Mouse (Mus musculus): ENCODE results near the gene Parg. TPM values are rescaled to one million over a fixed set of nuclear protein-coding genes. Genes with fewer than 3 reads are reported as not detected.

Gene Parg
- polyA plus RNA-seq, 1 experiment from 2014 or later: 33.2 TPM

GRCm38 (mm10) chr14:32332515-32333445, 131.0 kb downstream of the Parg start:
- H3K4me1 ChIP-seq (replicated peaks): peaks cover 16% of the 10 kb centered on the region
- H3K27me3 ChIP-seq: no peaks in the 10 kb centered on the region
- H3K9me3 ChIP-seq: no peaks in the 10 kb centered on the region
- WGBS: 71% methylated on average over 20 of the region's 20 CpGs
- H3K4me2 ChIP-seq: no peak overlapping the region
- no peak overlapping the region for H3K27ac ChIP-seq (replicated peaks)
- H3K4me3 ChIP-seq: no peak overlapping the region
- peak; percentile 38 for ATAC-seq (ENCODE audit: low read depth)
- no peak overlapping the region for H3K9ac ChIP-seq
- peaks cover 30% of the 10 kb centered on the region for H3K36me3 ChIP-seq

DNA sequence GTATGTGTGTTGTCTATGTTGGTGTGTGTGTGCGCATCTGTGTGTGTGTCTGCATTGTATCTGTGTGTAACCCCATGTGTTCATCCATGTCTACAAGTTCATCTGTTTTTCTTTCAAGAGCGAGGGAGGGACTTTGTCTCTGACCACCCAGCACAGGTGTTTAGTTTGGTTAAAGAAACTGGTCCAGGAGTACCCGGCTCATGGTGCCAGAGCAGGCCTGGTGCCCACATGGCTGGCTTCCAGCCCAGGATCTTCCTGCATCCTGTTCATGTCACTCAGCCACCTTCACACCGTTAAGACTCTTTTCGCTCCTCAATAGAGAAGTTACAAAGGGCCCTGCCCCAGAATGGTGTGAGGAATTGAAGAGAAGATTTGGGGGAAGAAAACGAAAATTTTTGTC, 134.3 kb downstream of the Parg start:
- no peak overlapping the region for H3K9ac ChIP-seq
- no peaks in the 10 kb centered on the region for H3K27me3 ChIP-seq
- H3K4me1 ChIP-seq (replicated peaks): peaks cover 16% of the 10 kb centered on the region
- H3K27ac ChIP-seq (replicated peaks): no peak overlapping the region
- H3K4me3 ChIP-seq: no peak overlapping the region
- no peak overlapping the region for H3K4me2 ChIP-seq
- H3K36me3 ChIP-seq: peaks cover 61% of the 10 kb centered on the region
- no peak for ATAC-seq (ENCODE audit: low read depth)
- H3K9me3 ChIP-seq: no peaks in the 10 kb centered on the region
- 85% methylated on average over 6 of the region's 6 CpGs for WGBS

- Histone ChIP-seq H3K9ac (no peak overlapping the region), H3K27ac (replicated peaks) (no peak overlapping the region), H3K4me3 (no peak overlapping the region), H3K27me3 (no peaks in the 10 kb centered on the region), H3K36me3 (peaks cover 66% of the 10 kb centered on the region), H3K4me2 (no peak overlapping the region), H3K9me3 (no peaks in the 10 kb centered on the region), H3K4me1 (replicated peaks) (peaks cover 16% of the 10 kb centered on the region)
- WGBS: 83% methylated on average over 11 of the region's 11 CpGs
- 0 out of 2 replicates have a peak, but pooled peaks have one; percentile 55 for ATAC-seq (ENCODE audit: low read depth)
Measured at GRCm38 (mm10) chr14:32336547-32336946, 134.8 kb downstream of the Parg start.

DNA sequence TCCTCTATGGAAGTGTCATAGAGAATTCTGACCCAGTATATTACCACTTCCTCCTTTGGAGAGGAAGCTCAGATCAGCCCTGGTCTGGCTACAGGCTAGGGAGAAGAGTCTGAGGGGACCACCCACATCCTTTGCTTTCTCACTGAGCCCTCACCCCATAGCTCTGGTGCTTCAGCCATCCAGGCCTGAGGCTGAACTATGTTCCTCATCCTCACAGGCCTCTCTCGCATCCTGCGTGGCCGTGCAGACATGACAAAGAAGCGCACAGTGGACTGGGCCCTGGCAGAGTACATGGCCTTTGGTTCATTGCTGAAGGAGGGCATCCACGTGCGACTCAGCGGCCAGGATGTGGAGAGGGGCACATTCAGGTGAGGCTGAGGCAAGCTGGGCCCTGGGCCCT, 140.1 kb downstream of the Parg start:
- no peak overlapping the region for H3K4me2 ChIP-seq
- peaks cover 80% of the 10 kb centered on the region for H3K36me3 ChIP-seq
- 94% methylated on average over 7 of the region's 7 CpGs for WGBS
- ATAC-seq (ENCODE audit: low read depth): no peak
- no peaks in the 10 kb centered on the region for H3K27me3 ChIP-seq
- no peak overlapping the region for H3K27ac ChIP-seq (replicated peaks)
- H3K4me1 ChIP-seq (replicated peaks): no peaks in the 10 kb centered on the region
- no peaks in the 10 kb centered on the region for H3K9me3 ChIP-seq
- H3K9ac ChIP-seq: no peak overlapping the region
- H3K4me3 ChIP-seq: no peak overlapping the region

DNA sequence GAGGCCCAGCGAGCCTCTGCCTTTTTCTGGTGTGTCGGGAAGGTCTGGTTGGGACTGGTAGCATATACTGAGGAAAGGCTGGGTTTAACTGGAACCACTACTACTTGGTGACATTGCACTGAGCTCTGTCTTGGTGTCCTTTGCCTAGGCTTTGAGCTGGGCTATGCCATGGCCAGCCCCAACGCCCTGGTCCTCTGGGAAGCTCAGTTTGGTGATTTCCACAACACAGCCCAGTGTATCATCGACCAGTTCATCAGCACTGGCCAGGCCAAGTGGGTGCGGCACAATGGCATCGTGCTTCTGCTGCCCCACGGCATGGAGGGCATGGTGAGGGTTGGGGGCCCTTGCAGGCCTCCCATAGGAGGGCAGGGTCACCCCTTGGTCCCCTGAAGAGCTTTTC, 142.4 kb downstream of the Parg start:
- ATAC-seq (ENCODE audit: low read depth): no peak
- H3K4me2 ChIP-seq: no peak overlapping the region

GRCm38 (mm10) chr14:32344694-32345093, 142.9 kb downstream of the Parg start:
- H3K36me3 ChIP-seq: peaks cover 68% of the 10 kb centered on the region
- H3K9ac ChIP-seq: no peak overlapping the region
- no peak overlapping the region for H3K4me3 ChIP-seq
- no peaks in the 10 kb centered on the region for H3K9me3 ChIP-seq
- H3K4me1 ChIP-seq (replicated peaks): no peaks in the 10 kb centered on the region
- WGBS: 79% methylated on average over 10 of the region's 10 CpGs
- ATAC-seq (ENCODE audit: low read depth): no peak
- no peak overlapping the region for H3K4me2 ChIP-seq
- H3K27ac ChIP-seq (replicated peaks): no peak overlapping the region
- H3K27me3 ChIP-seq: no peaks in the 10 kb centered on the region

More for the DNA sequence above, 142.4 kb downstream of the Parg start:
- Histone ChIP-seq H3K36me3 (peaks cover 68% of the 10 kb centered on the region), H3K27ac (replicated peaks) (no peak overlapping the region), H3K9ac (no peak overlapping the region), H3K4me3 (no peak overlapping the region), H3K4me1 (replicated peaks) (no peaks in the 10 kb centered on the region), H3K9me3 (no peaks in the 10 kb centered on the region), H3K27me3 (no peaks in the 10 kb centered on the region)
- 91% methylated on average over 7 of the region's 7 CpGs for whole genome bisulfite sequencing

Other genes with a start within 250 kb of the Parg start
- gene Galnt15, start 173.0 kb upstream of the Parg start, polyA plus RNA-seq (2015; fragmentation: Nextera tagmentation; extraction: Ambion mirVana): 0.15 and 0.23 TPM in 2 replicates
- 21.8 and 22.4 TPM in 2 replicates for gene Oxnad1, start 116.6 kb upstream of the Parg start, polyA plus RNA-seq (2015; fragmentation: Nextera tagmentation; extraction: Ambion mirVana)
- gene Dph3, start 116.2 kb upstream of the Parg start, polyA plus RNA-seq (2015; fragmentation: Nextera tagmentation; extraction: Ambion mirVana): 78.9 and 88.2 TPM in 2 replicates
- gene Msmb, start 59.9 kb upstream of the Parg start, polyA plus RNA-seq (2015; fragmentation: Nextera tagmentation; extraction: Ambion mirVana): not detected in 2 replicates
- 96.5 and 97.5 TPM in 2 replicates for gene Ncoa4, start 42.1 kb upstream of the Parg start, polyA plus RNA-seq (2015; fragmentation: Nextera tagmentation; extraction: Ambion mirVana)
- 214 and 235 TPM in 2 replicates for gene Timm23, start 51 bp upstream of the Parg start, polyA plus RNA-seq (2015; fragmentation: Nextera tagmentation; extraction: Ambion mirVana)
- gene Ogdhl, start 120.1 kb downstream of the Parg start, polyA plus RNA-seq (2015; fragmentation: Nextera tagmentation; extraction: Ambion mirVana): 20.4 and 20.6 TPM in 2 replicates
- 0.24 TPM in 1 of 2 replicates, not detected in the other for gene 1700024G13Rik, start 186.4 kb downstream of the Parg start, polyA plus RNA-seq (2015; fragmentation: Nextera tagmentation; extraction: Ambion mirVana)